Mouse (Mus musculus) brain, embryonic 14.5 days (tissue): Measurements from ENCODE around the gene Bmpr1a.

Experiments
- CTCF ChIP-seq: fragments of 200-500 bp; IDR thresholded peaks from 2 replicates; pipeline ENCODE4 v1.5.1; 2012; ENCODE audit warnings: inconsistent platforms, mild to moderate bottlenecking, moderate library complexity, borderline replicate concordance; ENCODE audit not compliant: insufficient read depth, insufficient read length; ENCODE audit errors: extremely low read depth
- POLR2A ChIP-seq: fragments of 200-500 bp; IDR thresholded peaks from 2 replicates; pipeline ENCODE4 v1.6.1; 2012; ENCODE audit warnings: mild to moderate bottlenecking, inconsistent platforms, borderline replicate concordance; ENCODE audit not compliant: poor library complexity, insufficient read depth, insufficient read length, severe bottlenecking; ENCODE audit errors: extremely low read depth

DNA sequence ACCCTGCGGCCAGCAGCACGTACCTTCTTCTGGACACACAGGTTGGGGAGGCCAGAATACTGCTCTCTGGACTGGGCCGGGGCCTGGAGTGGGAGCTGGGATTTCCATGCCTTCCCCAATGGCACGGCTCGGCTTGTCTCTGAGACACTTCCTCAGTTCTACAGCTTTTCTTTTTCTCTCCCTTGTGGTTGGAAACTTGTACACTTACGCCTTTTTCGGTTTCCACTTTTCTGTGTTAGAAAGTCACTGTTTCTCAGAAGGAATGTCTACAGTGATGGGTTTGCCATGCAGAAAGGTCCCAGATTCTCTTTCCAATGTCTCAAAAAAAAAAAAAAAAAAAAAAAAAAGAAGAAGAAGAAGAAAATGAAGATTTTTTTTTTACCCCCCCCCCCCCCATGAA is 99.7 kb downstream of the Bmpr1a start:
- no peak for TF ChIP-seq POLR2A
- TF ChIP-seq CTCF = no peak
